Mouse (Mus musculus) left cerebral cortex, postnatal 14 days (tissue): ENCODE data around the gene Nell2. TPM values are rescaled to one million over a fixed set of nuclear protein-coding genes. Genes with fewer than 3 reads are reported as not detected.

Experiments
- DNase-seq, 2 experiments: peaks; one replicate each; pipeline ENCODE4 v3.0.0; 2021 to 2022; ENCODE audit warnings: low spot score in 2 of 2, mixed read lengths in 1 of 2
- intact Hi-C: fragments of 180-260 bp; cut with DNase I; formaldehyde crosslinking; loops from one replicate; pipeline ENCODE4 v1.15.1; 2025
- total RNA-seq, 2 experiments: library from RNA; stranded (reverse); gene quantifications; 2 replicates each; pipeline ENCODE4 v1.2.3; 2021

Gene Nell2
- total RNA-seq, 2 experiments from 2014 or later: 581 to 600 TPM

DNA sequence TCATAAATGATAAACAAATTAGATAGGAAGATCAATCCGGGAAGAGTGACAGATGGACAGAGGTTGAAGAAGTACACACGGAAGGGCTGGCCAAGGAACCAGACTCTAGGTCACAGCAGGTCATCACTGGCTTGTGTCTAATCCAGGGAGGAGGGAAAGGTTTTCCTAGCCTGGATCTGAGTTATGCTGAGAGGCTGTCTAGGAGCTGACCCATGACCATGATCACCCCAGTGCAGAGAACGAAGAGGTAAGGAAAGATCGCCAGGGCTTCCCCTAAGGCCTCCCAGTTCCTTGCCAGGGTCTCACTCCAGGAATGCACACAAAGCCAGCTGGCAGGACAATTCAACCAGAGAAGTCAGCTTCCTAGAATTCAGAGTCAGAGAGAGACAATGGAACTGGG, 139.4 kb downstream of the Nell2 start:
- intact Hi-C loops: no loop called here
- no peak for DNase-seq

DNA sequence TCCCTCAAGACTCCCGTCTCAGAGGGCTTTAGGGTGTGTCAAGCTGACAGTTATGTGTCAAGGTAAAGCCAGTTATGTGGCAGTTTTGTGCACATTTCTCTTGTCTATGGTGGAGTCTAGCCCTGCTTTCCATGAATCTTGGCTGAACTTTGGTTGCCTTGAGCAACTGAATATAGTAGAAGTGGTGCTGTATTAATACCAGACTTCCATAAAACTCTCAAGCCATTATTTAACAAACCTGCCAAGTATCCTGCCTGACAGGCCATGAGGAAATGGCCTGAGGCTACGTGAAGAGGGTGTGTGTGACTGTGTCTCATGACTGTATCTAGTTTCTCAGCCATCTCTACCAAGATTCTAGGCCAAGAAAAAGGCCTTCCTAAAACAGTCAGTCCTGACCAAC, 147.5 kb downstream of the Nell2 start:
- intact Hi-C loops: no loop called here
- DNase-seq: no peak

DNA sequence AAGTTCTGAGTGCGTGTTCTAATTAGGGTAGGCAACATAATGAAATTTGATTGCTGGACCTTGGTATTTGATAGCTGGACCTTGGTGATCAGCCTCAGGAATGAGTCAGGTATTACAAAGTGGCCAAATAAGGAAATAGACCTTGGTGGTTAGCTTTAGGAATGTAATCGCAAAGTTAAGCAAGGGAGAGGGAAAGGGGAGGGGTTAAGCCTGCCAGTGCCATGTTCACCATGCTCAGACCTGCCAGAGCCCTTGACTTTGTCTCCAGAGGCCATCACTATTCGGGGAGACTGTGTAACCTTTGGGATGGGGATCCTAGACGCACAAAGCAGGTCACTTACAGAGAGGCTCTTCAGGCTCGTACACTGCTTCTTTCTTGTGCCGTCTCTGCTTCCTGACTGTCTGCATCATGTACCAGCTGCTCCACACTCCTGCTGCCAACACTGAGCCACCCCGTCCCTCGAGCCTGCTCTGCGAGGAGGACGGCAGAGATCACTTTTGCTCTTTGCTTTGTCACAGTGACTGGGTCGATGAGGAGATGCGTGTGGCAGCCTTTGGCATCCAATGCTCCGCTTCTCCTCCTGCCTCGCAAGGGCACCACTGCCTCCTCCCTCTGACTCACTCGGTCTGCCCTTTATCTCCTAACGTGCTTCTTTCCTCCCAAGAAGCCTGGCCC, 157.5 kb downstream of the Nell2 start:
- DNase-seq: peak; percentile 33
- intact Hi-C loops: no loop called here

DNA sequence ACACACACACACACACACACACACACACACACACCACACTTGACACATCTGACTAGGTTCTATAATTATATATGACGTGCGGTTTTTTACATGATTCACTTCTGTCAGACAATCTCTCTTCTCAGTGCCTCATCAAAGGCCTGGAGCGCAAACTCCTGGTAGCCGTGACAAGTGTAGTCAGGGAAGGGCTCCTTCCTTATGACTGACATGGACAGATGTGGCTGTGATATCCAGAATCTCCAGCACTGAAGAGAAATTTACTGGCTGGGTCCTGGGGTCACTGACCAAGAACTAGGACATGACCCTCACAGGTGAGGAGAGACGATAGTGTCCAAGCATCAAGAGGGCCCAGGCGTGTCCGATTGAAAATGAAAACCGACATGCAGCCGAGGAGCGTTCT, 160.2 kb downstream of the Nell2 start:
- intact Hi-C loops: no loop called here
- DNase-seq: no peak

DNA sequence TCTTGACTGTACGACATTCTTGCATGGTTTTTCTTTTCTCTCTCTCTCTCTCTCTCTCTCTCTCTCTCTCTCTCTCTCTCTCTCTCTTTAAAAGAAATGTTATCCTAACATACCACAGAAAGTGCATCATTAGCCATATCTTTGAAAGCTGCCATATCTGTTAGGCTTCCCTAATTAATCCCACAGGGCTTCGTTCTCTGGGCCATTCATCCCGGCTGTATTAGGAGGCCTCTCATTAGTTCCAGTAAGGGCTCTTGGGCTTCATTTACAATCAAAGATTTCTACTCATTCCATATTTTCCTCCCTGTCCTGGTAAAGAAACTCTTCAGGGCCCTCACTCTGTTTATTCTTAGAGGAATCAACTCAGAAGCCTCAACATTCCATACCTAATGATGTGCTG, 161.9 kb downstream of the Nell2 start:
- intact Hi-C loops: no loop called here
- DNase-seq: no peak

DNA sequence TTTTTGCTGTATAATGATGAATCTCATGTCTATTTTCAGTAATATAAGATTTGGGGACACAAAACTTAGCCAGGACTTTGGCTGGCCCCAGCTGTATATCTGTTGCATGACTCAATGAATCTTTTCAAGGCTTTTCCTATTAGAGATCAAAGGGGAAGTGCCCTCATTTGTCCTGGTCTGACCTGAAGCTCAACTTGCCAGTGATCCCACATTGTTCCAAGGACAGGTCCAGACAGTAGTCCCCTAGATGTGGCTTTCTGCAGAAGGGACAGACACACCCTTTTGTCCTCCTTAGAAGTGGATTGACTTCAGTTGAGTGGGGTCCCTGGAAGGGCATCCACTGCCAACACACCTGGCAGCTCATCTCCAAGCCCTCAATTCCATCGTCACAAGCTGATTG, 173.6 kb downstream of the Nell2 start:
- no peak for DNase-seq
- intact Hi-C loops: no loop called here

DNA sequence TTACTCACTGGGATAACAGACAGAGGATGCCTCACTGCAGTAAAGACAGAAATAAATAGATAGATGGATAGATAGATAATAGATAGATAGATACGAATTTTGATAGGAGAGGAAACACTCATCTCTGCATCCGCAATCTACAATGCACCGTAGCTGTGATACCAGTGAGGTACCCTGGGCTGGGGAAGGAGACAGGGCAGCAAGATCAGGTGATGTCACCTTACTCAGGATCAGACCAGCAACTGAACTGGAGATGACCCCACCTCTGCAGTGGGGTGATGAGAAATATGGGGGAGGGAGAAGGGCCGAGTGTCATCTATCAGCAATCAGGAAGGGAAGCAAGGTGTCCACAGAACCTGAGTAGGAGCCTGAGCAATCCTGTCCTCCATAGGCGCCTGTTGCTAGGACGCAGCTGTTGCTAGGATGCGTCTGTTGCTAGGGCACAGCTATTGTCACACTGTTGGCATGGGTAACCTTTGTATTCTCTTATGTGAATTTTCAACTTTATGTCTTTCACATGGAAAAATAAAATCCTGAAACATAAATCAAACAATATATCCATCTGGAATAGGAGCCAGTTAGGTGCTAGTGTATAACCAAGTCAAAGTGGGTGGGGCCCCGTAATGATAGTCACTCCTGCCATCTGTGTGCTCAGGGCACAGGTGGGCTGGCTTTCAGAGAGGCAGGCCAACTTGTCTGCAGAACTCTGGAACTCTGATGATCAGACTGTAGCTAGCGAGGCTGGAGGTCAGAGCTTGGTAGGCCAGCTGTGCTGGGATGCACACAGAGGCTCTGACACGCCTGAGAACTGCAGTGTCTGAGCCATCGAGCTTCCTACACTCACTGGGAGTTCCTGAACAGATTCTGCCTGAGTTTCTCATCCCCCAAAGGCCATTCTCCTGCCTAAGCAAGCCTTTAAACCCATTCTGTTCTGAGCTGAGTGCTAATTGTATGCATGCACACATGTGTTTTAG, 193.7 kb downstream of the Nell2 start:
- DNase-seq: peak in 1 of 2 experiments; percentile 32
- intact Hi-C loops: no loop called here

DNA sequence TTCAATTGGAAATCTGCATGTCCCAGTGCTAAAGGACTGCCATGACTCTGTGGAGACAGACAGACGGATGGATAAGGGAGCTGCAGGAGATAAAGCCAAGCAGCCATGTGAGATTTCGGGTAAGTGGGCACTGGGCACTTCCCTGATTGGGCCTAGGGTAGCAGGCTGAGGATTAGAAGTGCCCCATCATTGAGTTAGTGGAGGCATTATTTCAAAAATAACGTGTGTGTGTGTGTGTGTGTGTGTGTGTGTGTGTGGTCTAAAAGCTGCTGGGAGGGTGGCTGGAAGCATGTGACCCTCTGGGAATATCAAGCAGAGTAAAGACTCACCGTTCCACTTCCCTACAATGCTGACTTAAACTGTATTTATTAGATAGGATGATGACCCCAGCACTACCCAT, 195.1 kb downstream of the Nell2 start:
- no peak for DNase-seq
- intact Hi-C loops: no loop called here

DNA sequence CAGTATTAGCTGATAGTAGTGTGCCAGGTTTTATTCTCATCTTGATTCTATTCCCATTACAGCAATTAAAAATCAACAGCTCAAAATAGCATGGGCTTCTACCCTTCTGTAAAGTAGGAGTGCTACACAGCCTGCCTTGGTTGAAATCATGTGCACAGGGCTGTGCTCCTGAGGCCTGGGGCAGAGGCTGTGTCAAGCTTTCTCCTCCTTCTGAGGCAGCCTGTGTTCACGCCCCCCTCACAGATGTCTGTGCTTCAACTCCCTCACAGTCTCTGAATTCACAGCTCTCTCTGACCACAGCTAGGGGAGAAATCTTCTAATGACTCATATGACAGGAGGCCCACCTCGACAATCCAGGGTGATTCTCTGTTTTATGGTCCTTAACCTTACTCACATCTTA, 197.4 kb downstream of the Nell2 start:
- intact Hi-C loops: no loop called here
- peak in 1 of 2 experiments; percentile 17 for DNase-seq

DNA sequence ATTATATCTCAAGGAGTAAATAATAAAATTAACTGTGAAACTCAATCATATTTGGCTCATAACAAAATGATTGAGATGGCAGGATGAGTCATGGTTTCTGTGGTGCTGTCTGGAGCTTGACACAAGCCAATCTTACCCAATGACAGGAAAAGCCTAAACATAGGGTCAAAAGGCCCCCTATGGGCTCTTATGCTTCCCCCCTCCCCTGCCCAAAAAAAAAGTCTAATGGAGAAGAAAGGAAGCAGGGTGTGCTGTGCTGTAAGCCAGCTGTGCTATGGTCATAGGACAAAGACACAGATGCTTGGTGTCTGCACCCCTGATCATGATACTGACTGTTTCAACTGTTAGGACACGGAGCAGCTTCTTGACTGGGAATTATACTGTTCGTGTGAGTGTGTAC, 205.6 kb downstream of the Nell2 start:
- intact Hi-C loops: no loop called here
- DNase-seq: no peak

DNA sequence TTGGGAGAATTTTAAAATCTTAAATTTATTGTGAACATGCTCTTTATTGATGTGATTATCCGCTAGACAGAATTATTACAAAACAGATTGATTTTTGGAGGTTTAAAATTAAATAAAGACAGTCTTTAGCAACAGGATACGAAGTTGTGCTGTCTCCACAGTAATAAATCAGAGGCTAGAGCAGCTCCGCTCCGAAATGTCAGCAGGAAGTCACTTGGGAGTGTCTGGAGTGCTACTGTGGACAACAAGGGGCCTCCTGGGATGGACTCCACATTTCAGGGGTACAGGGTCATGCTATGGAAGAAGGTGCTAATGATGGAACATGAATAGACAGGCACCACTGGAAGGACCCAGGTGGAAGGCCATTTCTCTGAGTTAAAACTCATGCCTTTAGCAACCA, 211.7 kb downstream of the Nell2 start:
- DNase-seq: no peak
- intact Hi-C loops: no loop called here

DNA sequence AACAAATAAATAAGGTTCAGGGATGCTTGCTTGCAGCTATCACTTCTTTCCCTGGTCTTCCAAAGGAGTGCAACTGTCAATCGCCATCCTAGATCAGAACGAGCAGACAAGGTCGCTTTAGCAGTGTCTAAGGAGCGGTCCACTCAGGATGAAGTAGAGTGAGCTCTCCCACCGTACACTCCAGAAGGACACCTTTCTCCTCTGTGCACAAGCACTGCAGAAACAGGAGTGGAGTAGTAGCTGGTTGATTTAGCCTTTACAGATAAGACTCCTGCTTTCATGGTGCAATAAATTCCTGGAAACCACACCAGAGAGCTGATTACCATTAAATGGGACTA, 213.6 kb downstream of the Nell2 start:
- intact Hi-C loops: no loop called here
- DNase-seq: no peak

DNA sequence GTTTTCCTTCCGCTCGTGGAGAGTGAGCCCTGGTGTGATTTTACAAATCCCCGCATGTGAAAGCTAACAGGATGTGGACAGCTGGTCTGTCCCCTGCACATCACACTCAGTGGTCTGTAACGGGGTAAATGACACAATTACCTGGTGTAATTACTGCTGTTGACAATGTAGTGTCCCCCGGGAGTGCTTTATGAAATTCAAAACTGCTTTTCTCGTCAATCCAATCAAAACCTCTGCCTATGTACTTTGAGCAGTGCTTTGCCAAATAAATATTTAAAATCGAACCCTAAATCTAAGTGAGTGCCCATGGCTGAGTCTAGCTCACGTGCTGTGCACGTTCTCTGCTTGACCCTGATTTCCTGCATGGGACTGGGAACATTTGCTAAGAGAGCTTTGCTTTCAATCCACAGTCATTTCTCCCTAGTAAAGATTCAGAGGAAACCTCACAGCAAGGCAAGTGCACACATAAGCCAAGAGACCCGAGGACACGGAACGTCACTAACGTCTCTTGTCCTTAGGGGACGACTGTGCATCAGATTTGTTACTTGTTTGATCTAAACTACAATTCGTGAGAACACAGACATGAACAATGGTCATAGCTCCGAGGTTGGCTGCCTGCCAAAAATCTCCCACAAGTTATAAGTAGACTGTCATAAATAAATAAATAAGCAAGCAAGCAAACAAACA, 214.1 kb downstream of the Nell2 start:
- no peak for DNase-seq
- intact Hi-C loops: no loop called here

DNA sequence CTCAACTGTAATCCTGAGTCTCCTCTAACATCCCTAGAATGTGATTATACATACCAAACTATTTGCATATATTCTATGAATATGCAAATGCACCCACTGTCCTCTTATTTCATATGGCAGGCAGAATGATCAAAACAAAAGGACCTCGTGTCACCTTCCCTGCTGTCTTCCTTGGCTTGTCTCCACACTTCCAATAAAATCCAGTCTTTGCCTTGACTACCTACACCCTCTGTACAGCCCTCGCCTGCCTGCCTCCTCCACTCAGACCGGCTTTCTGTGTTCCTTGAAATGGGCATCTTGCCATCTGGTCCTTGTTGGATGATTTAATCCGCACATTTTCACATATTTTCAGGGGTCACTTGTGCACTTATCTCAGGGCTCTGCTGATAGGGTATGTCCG, 215.1 kb downstream of the Nell2 start:
- intact Hi-C loops: no loop called here
- no peak for DNase-seq

DNA sequence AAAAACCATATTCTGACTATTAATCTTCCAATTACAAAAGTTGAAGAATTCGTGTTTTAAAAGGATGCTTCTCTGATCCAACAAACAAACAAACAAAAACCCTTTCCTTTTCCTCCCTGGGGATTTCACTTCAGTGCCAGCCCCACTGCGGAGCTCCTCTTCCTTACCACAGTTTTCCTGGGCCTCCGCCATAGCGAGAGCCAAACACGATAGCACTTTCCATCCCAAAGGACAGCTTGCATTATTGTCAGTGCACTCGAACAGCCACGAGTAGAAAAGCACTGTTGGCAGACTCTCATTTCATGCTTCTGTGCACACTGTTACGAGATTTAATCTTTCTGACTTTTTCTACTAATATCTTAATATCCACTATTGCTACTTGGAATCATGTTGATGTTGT, 224.3 kb downstream of the Nell2 start:
- intact Hi-C loops: no loop called here
- no peak for DNase-seq

DNA sequence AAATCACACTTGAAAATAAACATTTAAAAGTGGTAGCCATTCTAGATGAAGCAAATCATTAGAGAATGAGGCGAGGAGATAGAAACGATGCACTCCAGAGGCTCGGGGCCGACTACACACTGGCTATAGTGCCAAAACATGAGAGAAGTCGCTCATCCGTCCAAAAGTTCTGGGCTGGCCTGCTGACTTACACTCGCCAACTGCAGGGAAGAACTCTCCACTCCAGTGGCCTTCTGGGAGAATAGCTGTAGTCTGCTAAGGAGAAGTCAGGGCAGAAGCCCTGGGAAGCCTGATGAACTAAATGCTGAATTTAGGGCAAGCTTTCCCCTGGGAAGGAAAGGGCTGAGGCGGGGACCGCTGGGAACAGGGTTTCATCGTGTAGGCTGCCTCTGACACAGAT, 231.8 kb downstream of the Nell2 start:
- DNase-seq: no peak
- intact Hi-C loops: no loop called here

DNA sequence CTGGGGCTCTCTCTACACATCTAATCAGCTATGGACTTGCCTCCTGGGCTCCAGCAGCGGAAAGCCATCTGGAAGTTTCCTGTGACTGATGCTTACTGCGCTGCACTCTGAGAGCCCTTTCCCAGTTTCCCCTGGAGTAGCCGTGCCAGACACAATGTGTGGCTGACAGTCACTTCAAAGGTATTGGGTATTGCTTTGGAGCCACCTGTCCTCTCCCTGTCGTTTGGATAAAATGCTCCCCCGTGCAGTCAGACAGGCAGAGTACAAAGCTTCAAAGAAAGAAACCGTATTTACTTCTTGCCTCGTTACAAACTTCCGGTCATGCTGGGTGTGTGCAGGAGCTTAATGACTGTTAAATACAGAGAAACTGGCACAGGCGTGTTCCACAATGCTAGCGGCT, 239.3 kb downstream of the Nell2 start:
- no peak for DNase-seq
- intact Hi-C loops: loop anchor here (5.0 kb wide), 1 partner anchor 238 kb away; the partner anchor contains the start of gene Nell2

DNA sequence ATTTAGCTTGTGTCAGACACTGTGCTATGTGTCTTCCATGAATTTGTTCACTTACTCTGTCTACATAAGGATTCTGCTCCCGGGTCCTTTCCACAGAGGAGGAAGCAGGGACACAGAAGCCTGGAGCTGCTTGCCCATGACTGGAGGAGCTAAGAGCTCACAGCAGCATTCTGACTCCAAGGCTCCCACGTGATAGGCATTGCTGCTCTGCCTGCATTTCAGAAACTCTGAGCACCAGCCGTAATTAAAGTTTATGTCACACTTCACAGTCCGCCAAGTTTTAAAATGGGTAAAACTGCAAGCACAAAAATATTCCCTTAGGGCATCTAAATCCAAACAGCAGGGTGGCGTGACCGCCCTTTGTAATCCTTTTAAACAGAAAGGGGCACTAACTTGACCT, 243.2 kb downstream of the Nell2 start:
- intact Hi-C loops: loop anchor here (5.0 kb wide), 1 partner anchor 242 kb away; the partner anchor contains the start of gene Nell2
- DNase-seq: peak in 1 of 2 experiments; percentile 39

DNA sequence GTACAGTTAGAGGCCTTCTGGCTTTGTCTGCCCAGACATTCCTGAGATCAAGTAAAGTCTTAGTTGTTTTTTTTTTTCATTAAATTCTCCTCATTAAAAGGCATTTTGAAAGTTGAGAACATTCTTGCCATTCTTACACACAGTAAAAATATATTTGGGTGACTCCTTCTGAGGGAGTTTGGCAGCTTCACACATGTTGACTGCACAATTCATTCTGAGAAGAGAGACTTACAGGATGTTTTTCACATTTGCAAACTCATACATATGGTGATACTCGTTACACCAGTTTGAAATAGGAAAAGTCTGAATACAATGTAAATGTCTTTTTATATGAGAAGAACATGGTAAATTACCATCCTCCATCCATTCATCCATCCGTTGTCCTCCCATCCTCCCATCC, 247.4 kb downstream of the Nell2 start:
- DNase-seq: no peak
- intact Hi-C loops: no loop called here

DNA sequence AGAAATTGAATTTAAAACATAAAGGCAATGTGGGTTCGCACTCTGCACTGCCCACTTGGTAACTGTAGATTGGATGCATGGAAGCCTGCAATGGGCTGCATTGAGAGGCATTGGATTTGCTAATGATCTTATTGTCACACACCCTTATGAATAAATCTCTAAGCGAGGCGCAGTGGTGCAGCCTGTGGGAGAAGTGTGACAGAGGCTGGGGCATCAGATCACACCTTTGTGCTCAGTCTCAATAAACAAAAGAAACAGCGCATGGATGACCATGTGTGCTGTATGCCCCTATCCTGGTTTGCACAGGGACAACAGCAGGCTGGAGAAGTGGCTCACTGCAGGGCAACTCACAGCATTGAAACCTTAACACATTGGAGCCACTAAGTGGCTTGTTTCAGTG, 250.4 kb downstream of the Nell2 start:
- DNase-seq: no peak
- intact Hi-C loops: loop anchor here (10.0 kb wide), 1 partner anchor 297 kb away; no protein-coding TSS in a partner anchor
